Mouse (Mus musculus) neural tube, embryonic 14.5 days (tissue): ENCODE results near the gene Lgals3bp. TPM values are rescaled to one million over a fixed set of nuclear protein-coding genes. Genes with fewer than 3 reads are reported as not detected.

Experiments
- ATAC-seq: fragments of 200-750 bp; cut with Nextera tagmentation; 2 replicates; pipeline ENCODE4 v1.8.0; 2017; ENCODE audit warnings: low read depth, mild to moderate bottlenecking, moderate TSS enrichment, moderate library complexity
- H3K27ac ChIP-seq: fragments of 300-500 bp; sonication (generic); 2 replicates; pipeline ENCODE4 v1.5.1; 2014; ENCODE audit warnings: low read depth, mild to moderate bottlenecking, control low read depth, low read length, moderate library complexity, mixed read lengths
- H3K27me3 ChIP-seq: fragments of 300-500 bp; sonication (generic); 2 replicates; pipeline ENCODE4 v1.6.1; 2014; ENCODE audit warnings: low read length; ENCODE audit not compliant: control insufficient read depth, insufficient read depth
- H3K36me3 ChIP-seq: fragments of 300-500 bp; sonication (generic); 2 replicates; pipeline ENCODE4 v1.6.1; 2014; ENCODE audit warnings: low read length, mixed read lengths; ENCODE audit not compliant: control insufficient read depth, insufficient read depth
- H3K4me1 ChIP-seq: fragments of 300-500 bp; sonication (generic); 2 replicates; pipeline ENCODE4 v1.6.1; 2014; ENCODE audit warnings: low read length; ENCODE audit not compliant: control insufficient read depth, insufficient read depth
- H3K4me2 ChIP-seq: fragments of 300-500 bp; sonication (generic); 2 replicates; pipeline ENCODE4 v1.6.1; 2014; ENCODE audit warnings: mild to moderate bottlenecking, low read depth, low read length, control low read depth
- H3K4me3 ChIP-seq: fragments of 300-500 bp; sonication (generic); 2 replicates; pipeline ENCODE4 v1.5.1; 2014; ENCODE audit warnings: low read depth, low read length, control low read depth, mixed read lengths
- H3K9ac ChIP-seq: fragments of 300-500 bp; sonication (generic); replicated peaks from 2 replicates; pipeline ENCODE4 v1.6.1; 2014; ENCODE audit warnings: low read depth, mild to moderate bottlenecking, control low read depth, low read length, mixed read lengths
- H3K9me3 ChIP-seq: fragments of 300-500 bp; sonication (generic); 2 replicates; pipeline ENCODE4 v1.6.1; 2016; ENCODE audit warnings: low read length; ENCODE audit not compliant: control insufficient read depth
- WGBS: fragments of 180-500 bp; shearing (Covaris S2); extraction: QIAGEN DNeasy Blood & Tissue Kit; methylation state at CpG from one replicate; pipeline ENCODE4 v1.1.7; 2014; 5-methylcytosine and 5-hydroxymethylcytosine counted together
- polyA plus RNA-seq: library from polyadenylated mRNA; unstranded; fragments of >200 nt; fragmentation: Nextera tagmentation; extraction: Ambion mirVana; gene quantifications from 2 replicates; pipeline ENCODE4 v1.2.1, GENCODE M21; 2014

Gene Lgals3bp
- polyA plus RNA-seq, 1 experiment from 2014 or later = 1.9 TPM

- H3K9ac ChIP-seq = no peak overlapping the region
- no peak for ATAC-seq
- 85% methylated on average over 23 of the region's 23 CpGs for WGBS
- no peaks in the 10 kb centered on the region for H3K27me3 ChIP-seq
- peaks cover 9% of the 10 kb centered on the region; the same call in 1 of the 2 replicates for H3K36me3 ChIP-seq
- no peak overlapping the region for H3K4me3 ChIP-seq
- no peak overlapping the region for H3K4me2 ChIP-seq
- H3K9me3 ChIP-seq = no peaks in the 10 kb centered on the region
- no peaks in the 10 kb centered on the region for H3K4me1 ChIP-seq
- no peak overlapping the region for H3K27ac ChIP-seq
These were observed 5.5 kb upstream of the Lgals3bp start for GRCm38 (mm10) chr11:118407318-118407910.

- 95% methylated on average over 5 of the region's 5 CpGs for WGBS
- no peak for ATAC-seq
- no peak overlapping the region for H3K9ac ChIP-seq
- no peaks in the 10 kb centered on the region for H3K9me3 ChIP-seq
- no peaks in the 10 kb centered on the region for H3K27me3 ChIP-seq
- H3K36me3 ChIP-seq = peaks cover 9% of the 10 kb centered on the region; the same call in 1 of the 2 replicates
- no peaks in the 10 kb centered on the region for H3K4me1 ChIP-seq
- no peak overlapping the region for H3K27ac ChIP-seq
- no peak overlapping the region for H3K4me3 ChIP-seq
- H3K4me2 ChIP-seq = no peak overlapping the region
These were observed 4.6 kb upstream of the Lgals3bp start for GRCm38 (mm10) chr11:118406521-118406920.

DNA sequence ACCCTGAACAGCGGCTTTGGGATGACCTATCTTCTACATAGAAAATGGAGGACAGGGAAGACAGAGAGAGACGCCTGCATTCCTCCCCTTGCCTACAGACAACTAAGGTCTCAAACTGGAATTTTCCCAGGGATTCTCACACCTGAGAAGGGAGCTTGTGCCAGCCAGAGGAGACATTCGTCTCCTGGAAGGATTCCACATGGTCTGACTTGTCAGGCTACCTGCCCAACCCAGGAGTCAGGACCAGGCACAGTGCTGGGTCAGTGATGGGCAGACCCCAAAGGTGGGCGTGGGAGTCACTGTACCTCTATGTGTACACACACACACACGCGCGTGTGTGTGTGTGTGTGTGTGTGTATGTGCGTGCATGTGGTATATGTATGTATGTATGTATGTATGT lies 3.4 kb upstream of the Lgals3bp start:
- WGBS = 95% methylated on average over 8 of the region's 8 CpGs

DNA sequence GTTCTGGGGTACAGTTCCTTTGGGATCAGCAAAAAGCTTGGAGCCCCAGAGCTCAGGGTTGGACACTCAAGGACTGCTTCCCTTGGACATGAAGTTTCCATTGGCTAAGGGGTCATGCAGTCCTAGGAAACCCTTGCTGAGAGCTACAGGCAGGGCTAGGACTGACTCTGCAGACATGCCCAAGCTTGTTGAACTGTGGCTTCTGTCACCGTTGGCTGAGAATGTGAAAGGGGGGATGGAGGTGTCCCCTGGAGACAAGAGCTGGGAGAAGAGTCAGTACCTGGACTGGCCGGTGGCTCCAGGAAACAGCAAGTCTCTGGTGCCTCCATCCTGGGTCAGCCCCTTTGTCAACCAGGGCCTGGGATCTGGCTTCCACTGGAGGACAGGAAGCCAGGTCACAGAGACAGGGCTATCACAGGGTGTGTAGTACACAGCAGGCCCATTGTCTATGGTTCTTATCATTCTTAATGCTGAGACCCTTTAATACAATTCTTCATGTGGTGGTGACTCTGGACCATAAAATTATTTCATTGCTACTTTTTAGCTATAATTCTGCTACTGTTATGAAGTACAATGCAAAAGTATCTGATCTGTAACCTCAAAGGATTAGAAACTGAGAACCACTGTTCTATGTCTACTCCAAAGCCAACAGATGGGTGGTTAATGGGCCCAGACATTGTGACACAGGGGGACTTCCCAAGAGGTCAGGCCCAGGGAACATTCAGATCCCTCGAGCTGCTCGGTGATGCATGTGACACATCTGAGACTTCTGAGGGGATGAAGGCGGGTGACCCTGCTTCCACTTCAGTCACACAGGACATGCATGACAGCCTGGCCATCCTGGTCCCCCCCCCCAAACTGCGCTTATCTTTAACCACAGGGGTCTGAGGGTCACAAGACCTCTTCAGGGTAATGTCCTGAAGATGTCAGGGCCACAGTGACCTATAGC lies 2.3 kb upstream of the Lgals3bp start:
- Histone ChIP-seq H3K9me3 (no peaks in the 10 kb centered on the region), H3K27ac (no peak overlapping the region), H3K4me3 (no peak overlapping the region), H3K27me3 (no peaks in the 10 kb centered on the region), H3K9ac (no peak overlapping the region), H3K4me2 (no peak overlapping the region), H3K4me1 (no peaks in the 10 kb centered on the region), H3K36me3 (peaks cover 9% of the 10 kb centered on the region; the same call in 1 of the 2 replicates)
- no peak for ATAC-seq
- 81% methylated on average over 6 of the region's 6 CpGs for WGBS

More for the DNA sequence above, 3.4 kb upstream of the Lgals3bp start:
- no peak overlapping the region for H3K9ac ChIP-seq
- no peak overlapping the region for H3K4me3 ChIP-seq
- no peak overlapping the region for H3K4me2 ChIP-seq
- H3K27me3 ChIP-seq = no peaks in the 10 kb centered on the region
- H3K9me3 ChIP-seq = no peaks in the 10 kb centered on the region
- H3K4me1 ChIP-seq = no peaks in the 10 kb centered on the region
- no peak overlapping the region for H3K27ac ChIP-seq
- peaks cover 9% of the 10 kb centered on the region; the same call in 1 of the 2 replicates for H3K36me3 ChIP-seq
- no peak for ATAC-seq

DNA sequence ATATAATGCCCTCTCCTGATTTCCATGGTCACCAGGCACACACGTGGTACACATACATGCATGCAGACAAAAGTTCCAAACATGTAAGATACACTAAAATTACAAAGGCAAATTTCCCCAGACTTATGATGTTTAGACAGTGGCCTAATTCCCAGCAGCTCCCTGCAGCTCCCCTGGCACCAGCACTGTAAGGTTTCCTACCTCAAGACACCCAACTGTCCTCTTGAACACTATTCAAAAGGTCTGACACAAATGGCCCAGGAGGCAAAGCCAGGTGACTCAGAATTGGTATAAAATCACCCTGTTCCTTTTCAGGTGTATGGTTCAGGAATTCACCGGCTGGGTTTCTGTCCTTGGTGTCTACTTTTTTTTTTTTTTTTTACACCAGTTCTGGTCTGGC lies 1.3 kb upstream of the Lgals3bp start:
- Histone ChIP-seq H3K9ac (no peak overlapping the region), H3K4me3 (no peak overlapping the region), H3K36me3 (peaks cover 9% of the 10 kb centered on the region; the same call in 1 of the 2 replicates), H3K27ac (no peak overlapping the region), H3K4me2 (no peak overlapping the region), H3K9me3 (no peaks in the 10 kb centered on the region), H3K4me1 (no peaks in the 10 kb centered on the region), H3K27me3 (no peaks in the 10 kb centered on the region)
- no peak for ATAC-seq
- 90% methylated on average over 2 of the region's 2 CpGs for WGBS

GRCm38 (mm10) chr11:118401195-118401594 lies 697 bp downstream of the Lgals3bp start:
- Histone ChIP-seq H3K4me1 (no peaks in the 10 kb centered on the region), H3K4me3 (no peak overlapping the region), H3K36me3 (0 out of 2 replicates have a peak, but pooled peaks cover 3% of the 10 kb centered on the region), H3K27ac (no peak overlapping the region), H3K9ac (no peak overlapping the region), H3K4me2 (no peak overlapping the region), H3K27me3 (no peaks in the 10 kb centered on the region), H3K9me3 (no peaks in the 10 kb centered on the region)
- 86% methylated on average over 4 of the region's 4 CpGs for WGBS
- ATAC-seq = no peak

DNA sequence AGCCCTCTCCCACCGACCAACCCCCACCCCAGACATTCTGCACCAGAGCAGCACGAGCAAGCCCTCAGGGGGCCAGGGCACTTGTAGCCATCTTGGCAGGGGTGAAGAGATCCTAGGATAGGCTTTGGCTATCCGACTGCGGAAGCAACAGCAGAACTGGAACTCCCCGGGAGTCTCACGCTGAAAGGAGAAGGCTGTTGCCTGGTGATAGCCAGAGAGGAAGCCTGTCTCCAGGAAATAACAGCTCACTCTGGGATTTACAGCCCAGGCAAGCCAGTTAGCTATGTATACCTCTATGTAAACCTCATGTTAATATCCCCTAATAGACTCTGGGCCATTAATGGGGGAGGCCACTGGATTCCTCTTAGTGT lies 1.3 kb downstream of the Lgals3bp start:
- Histone ChIP-seq H3K9me3 (no peaks in the 10 kb centered on the region), H3K9ac (0 out of 2 replicates have a peak overlapping the region, but pooled peaks have one; percentile 28), H3K27me3 (no peaks in the 10 kb centered on the region), H3K4me1 (no peaks in the 10 kb centered on the region), H3K36me3 (no peaks in the 10 kb centered on the region), H3K4me3 (no peak overlapping the region), H3K27ac (no peak overlapping the region), H3K4me2 (no peak overlapping the region)
- WGBS = 20% methylated on average over 6 of the region's 6 CpGs
- ATAC-seq = no peak

DNA sequence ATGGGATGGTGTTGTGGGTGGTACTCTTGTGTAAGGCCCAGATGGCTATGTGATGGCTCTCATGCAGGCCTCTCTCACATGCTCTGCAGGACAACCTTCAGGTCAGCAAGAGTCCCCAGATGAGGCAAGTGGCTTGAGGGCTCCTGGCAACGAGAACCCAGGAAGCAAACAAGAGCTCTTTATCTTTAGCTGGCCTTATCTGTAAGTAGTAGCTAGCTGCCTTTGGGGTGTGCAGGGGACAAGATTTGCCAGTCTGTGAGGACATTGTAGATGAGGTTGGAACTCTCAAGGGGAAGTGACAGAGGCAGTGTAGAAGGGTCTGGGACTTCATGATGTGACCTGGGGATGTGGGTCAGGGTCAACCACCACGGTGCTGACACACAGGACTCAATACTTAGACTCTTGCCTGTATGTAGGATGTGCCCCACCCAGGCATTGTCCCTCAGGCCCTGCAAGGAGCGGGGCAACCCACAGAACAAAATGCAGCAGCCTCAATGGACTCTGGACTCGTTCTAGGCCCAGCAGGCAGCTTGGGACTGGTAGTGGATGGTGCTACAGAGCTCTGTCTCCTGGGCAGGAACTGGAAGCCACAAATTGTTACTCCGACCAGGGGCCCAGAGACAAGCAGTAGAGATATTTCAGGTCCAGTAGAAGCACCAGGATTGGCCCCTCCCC lies 1.9 kb downstream of the Lgals3bp start:
- 0 out of 2 replicates have a peak overlapping the region, but pooled peaks have one; percentile 28 for H3K9ac ChIP-seq
- ATAC-seq = no peak
- no peak overlapping the region for H3K4me3 ChIP-seq
- no peaks in the 10 kb centered on the region for H3K27me3 ChIP-seq
- H3K4me1 ChIP-seq = no peaks in the 10 kb centered on the region
- no peak overlapping the region for H3K4me2 ChIP-seq
- no peaks in the 10 kb centered on the region for H3K9me3 ChIP-seq
- no peaks in the 10 kb centered on the region for H3K36me3 ChIP-seq
- WGBS = 76% methylated on average over 5 of the region's 5 CpGs
- no peak overlapping the region for H3K27ac ChIP-seq
